Mouse (Mus musculus) CH12.LX (cell line): ENCODE data around the gene Zfpl1.
A peak's percentile ranks its signal among the peaks of the same experiment; 100 is the strongest.

Source experiments
- CTCF ChIP-seq, 2 experiments: IDR thresholded peaks in 1 of 2; conservative IDR thresholded peaks in 1 of 2; 2 replicates each; pipeline ENCODE4 v1.5.1; 2011 to 2012; ENCODE audit warnings: low read depth in 2 of 2, low read length in 2 of 2, improper control_type of control experiment in 1 of 2, inconsistent platforms in 1 of 2, mild to moderate bottlenecking in 1 of 2, moderate library complexity in 1 of 2
- EP300 ChIP-seq: IDR thresholded peaks from 2 replicates; pipeline ENCODE4 v1.6.1; 2011; ENCODE audit warnings: low read length, improper control_type of control experiment
- HCFC1 ChIP-seq: IDR thresholded peaks from 2 replicates; pipeline ENCODE4 v1.6.1; 2012; ENCODE audit warnings: low read depth, mild to moderate bottlenecking, inconsistent platforms, low read length, improper control_type of control experiment
- MAFK ChIP-seq: IDR thresholded peaks from 2 replicates; pipeline ENCODE4 v1.6.1; 2011; ENCODE audit warnings: low read length, improper control_type of control experiment; ENCODE audit not compliant: insufficient replicate concordance
- SMC3 ChIP-seq: IDR thresholded peaks from 2 replicates; pipeline ENCODE4 v1.6.1; 2011; ENCODE audit warnings: low read depth, low read length, improper control_type of control experiment
- USF1 ChIP-seq: IDR thresholded peaks from 2 replicates; pipeline ENCODE4 v1.6.1; 2014; ENCODE audit warnings: low read depth, mild to moderate bottlenecking, inconsistent platforms, low read length, improper control_type of control experiment

DNA sequence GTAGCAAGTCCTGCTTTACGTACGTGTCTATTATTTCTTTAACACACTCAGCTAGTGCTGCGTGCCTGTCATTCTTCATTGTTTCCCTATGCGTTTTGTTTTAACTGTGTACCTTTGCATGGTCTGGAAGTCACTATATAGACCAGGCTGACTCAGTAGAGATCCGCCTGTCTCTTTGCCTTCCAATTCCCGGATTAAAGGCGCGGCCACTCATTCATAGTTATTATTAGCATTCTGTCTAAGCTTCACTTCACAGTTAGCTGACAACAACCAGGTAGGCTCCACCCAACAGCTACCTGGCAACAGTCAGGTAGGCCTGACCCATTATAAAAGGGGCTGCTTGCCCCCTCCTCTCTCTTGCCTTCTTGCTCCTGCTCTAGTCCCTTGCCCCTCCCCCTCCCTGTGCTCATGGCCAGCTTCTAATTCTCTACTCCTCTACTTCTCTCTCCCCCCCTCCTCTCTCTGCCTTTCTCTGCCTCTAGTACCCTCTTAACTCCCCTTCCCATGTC lies 34.0 kb upstream of the Zfpl1 start:
- no peak for TF ChIP-seq MAFK
- TF ChIP-seq CTCF (conservative IDR thresholded peaks at IDR 0.05 in 1 of 2, IDR thresholded peaks at IDR 0.05 in 1 of 2; ENCODE audit: low read depth in 2 of 2, low read length in 2 of 2): no peak
- TF ChIP-seq SMC3: no peak
- TF ChIP-seq USF1: no peak
- TF ChIP-seq HCFC1: no peak
- 0 out of 2 replicates have a peak, but pooled peaks have one; percentile 23 for TF ChIP-seq EP300
